Mouse (Mus musculus): ENCODE measurements around the gene Eif2b4. TPM values are rescaled to one million over a fixed set of nuclear protein-coding genes. Genes with fewer than 3 reads are reported as not detected.

The Eif2b4 gene
- 148 and 170 TPM in 2 replicates for polyA plus RNA-seq (2012)

GRCm38 (mm10) chr5:31192939-31193630, at the start of gene Eif2b4, which contains the start of gene Snx17:
Gene Eif2b4 (minus strand): TSS chr5:31193430.
Gene Snx17 (plus strand): TSS chr5:31193227.

GRCm38 (mm10) chr5:31240637-31241521, 47.6 kb upstream of the Eif2b4 start, which contains the start of the genes Nrbp1 and Gm9970:
Gene Nrbp1 (plus strand): TSS chr5:31240864.
Gene Gm9970 (minus strand): TSS chr5:31241232.

GRCm38 (mm10) chr5:31220448-31221303, 27.4 kb upstream of the Eif2b4 start, which contains the start of gene Ppm1g:
Gene Ppm1g (minus strand): TSS chr5:31220687.

GRCm38 (mm10) chr5:31201742-31202590, 8.7 kb upstream of the Eif2b4 start, which contains the start of gene Zfp513:
Gene Zfp513 (minus strand): TSS chr5:31202303.

GRCm38 (mm10) chr5:31179766-31180630, 13.2 kb downstream of the Eif2b4 start, which contains the start of the genes Gm29609 and Gtf3c2:
Gene Gm29609 (minus strand): TSS chr5:31179911.
Gene Gtf3c2 (minus strand): TSS chr5:31180144.

GRCm38 (mm10) chr5:31154152-31154553, 39.1 kb downstream of the Eif2b4 start, which contains the start of gene Mpv17:
Gene Mpv17 (minus strand): TSS chr5:31154251.

GRCm38 (mm10) chr5:31138241-31138967, 54.8 kb downstream of the Eif2b4 start, which contains the start of gene Ucn:
Gene Ucn (minus strand): TSS chr5:31138829.

Other genes starting within 250 kb of the Eif2b4 start
- not detected in 2 replicates for gene Cgref1, start 247.8 kb downstream of the Eif2b4 start, polyA plus RNA-seq (2012)
- gene Preb, start 233.1 kb downstream of the Eif2b4 start, polyA plus RNA-seq (2012): 78.9 and 93.2 TPM in 2 replicates
- gene Tcf23, start 224.8 kb downstream of the Eif2b4 start, polyA plus RNA-seq (2012): not detected in 2 replicates
- gene Atraid, start 145.1 kb downstream of the Eif2b4 start, polyA plus RNA-seq (2012): 28.8 and 32.8 TPM in 2 replicates
- gene Slc5a6, start 144.5 kb downstream of the Eif2b4 start, polyA plus RNA-seq (2012): 17.3 and 18.2 TPM in 2 replicates
- gene Cad, start 138.7 kb downstream of the Eif2b4 start, polyA plus RNA-seq (2012): 404 and 431 TPM in 2 replicates
- not detected in 2 replicates for gene Dnajc5g, start 87.1 kb downstream of the Eif2b4 start, polyA plus RNA-seq (2012)
- 0.10 TPM in 1 of 2 replicates, not detected in the other for gene Slc30a3, start 85.2 kb downstream of the Eif2b4 start, polyA plus RNA-seq (2012)
- gene Trim54, start 76.7 kb downstream of the Eif2b4 start, polyA plus RNA-seq (2012): not detected in 2 replicates
- gene Ucn, start 54.6 kb downstream of the Eif2b4 start, polyA plus RNA-seq (2012): not detected in 2 replicates
- gene Mpv17, start 39.2 kb downstream of the Eif2b4 start, polyA plus RNA-seq (2012): 23.0 and 24.7 TPM in 2 replicates
- 2.1 and 10.0 TPM in 2 replicates for gene Gm29609, start 13.5 kb downstream of the Eif2b4 start, polyA plus RNA-seq (2012)
- gene Gtf3c2, start 13.3 kb downstream of the Eif2b4 start, polyA plus RNA-seq (2012): 58.4 and 78.1 TPM in 2 replicates
- 46.3 and 48.0 TPM in 2 replicates for gene Snx17, start 203 bp downstream of the Eif2b4 start, polyA plus RNA-seq (2012)
- gene Zfp513, start 8.9 kb upstream of the Eif2b4 start, polyA plus RNA-seq (2012): 40.3 and 44.4 TPM in 2 replicates
- 279 and 290 TPM in 2 replicates for gene Ppm1g, start 27.3 kb upstream of the Eif2b4 start, polyA plus RNA-seq (2012)
- gene Nrbp1, start 47.4 kb upstream of the Eif2b4 start, polyA plus RNA-seq (2012): 44.7 and 59.7 TPM in 2 replicates
- gene Gm9970, start 47.8 kb upstream of the Eif2b4 start, polyA plus RNA-seq (2012): 0.55 and 0.85 TPM in 2 replicates
- gene Krtcap3, start 58.3 kb upstream of the Eif2b4 start, polyA plus RNA-seq (2012): 3.9 and 6.5 TPM in 2 replicates
- gene Ift172, start 97.7 kb upstream of the Eif2b4 start, polyA plus RNA-seq (2012): 26.2 and 30.1 TPM in 2 replicates
- gene Fndc4, start 102.7 kb upstream of the Eif2b4 start, polyA plus RNA-seq (2012): 0.26 and 0.30 TPM in 2 replicates
- gene Gckr, start 104.0 kb upstream of the Eif2b4 start, polyA plus RNA-seq (2012): 0.02 TPM in 1 of 2 replicates, not detected in the other

Data from megakaryocyte-erythroid progenitor cell, adult 5 weeks (primary cell).